Mouse (Mus musculus): ENCODE results near the gene Ifit2.

Gene Ifit2

DNA sequence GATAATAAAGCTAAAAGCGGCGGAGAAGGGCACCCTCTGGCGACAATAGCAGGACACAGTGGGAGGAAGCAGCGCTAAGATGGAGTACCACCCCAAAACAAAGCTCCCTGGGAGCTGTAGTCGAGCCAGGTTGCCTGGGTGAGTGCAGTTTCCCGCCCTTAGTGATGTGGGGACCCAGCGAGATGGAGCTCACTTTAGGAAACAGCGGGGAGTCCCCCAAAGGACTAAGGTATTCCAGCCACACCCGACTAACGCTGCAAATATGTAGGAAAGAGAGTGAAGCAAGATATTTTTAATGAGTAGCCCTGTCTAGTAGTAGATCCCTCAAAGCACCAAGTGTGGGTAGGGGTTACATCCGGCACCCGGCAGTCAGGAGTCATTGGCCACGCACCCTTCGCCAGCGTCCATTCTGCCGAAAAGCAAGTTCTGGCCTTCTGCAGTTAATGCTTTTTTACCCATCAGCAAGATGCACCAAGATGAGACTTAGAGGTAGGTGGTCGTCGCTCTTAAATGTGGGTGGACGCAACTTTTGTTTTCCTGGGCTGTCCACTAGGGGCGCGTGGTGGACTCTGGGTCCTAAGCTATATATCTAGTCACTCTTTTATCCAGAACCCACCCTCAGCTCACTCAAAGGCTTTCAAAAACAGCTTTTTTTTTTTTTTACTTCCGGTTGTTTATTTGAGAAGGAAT is at the start of gene Ifit2:
Gene Ifit2 (plus strand): TSS at position 161 of the 690 bp plus-strand sequence.
- peak; percentile 76 for DNase-seq (ENCODE audit: low read depth, low spot score)

DNA sequence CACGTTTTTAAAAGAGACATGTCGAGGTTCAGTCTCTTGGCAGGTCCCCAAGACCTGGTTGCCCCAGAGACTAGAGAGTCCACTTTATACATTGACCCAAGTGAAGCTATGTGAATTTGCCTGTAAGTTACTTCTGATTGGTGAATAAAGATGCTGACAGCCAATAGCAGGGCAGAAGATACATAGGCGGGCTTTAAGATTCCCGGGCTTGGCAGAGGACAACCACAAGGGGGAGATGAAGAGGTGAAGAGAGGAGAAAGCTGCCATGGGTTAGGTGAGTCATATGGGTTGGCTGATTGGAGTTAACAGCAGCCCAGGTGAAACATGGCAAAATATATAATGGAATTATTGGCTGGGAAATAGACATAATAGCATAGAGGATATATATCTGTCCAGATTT is 49.7 kb upstream of the Ifit2 start:
- peak; percentile 33 for DNase-seq (ENCODE audit: low read depth, low spot score)

DNA sequence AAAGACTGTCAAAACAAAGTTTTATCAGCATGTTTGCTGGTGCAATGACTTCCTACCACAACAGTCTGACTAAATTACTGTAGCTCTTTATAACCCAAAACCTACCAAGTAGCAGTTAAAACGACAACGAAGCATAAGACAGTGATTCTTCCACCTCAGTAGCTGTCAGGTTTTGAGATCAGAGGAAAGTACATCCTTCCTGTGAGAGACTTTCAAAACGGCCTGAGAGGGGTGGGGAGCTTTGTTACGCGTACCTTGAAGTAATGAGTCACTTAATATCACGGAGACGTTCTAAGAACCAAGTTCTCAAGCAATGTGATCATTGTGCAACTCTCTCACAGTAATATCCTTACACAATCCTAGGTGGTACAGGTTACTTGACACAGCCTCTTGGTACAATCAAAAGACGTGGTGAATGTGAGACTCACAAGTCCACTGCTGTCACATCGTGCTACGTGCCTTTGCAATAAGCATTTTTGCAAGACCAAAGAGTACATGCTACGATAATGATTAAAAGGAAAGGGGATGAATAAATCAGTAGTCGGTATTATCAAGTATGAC is 45.3 kb upstream of the Ifit2 start:
- no peak for DNase-seq (ENCODE audit: low read depth, low spot score)

DNA sequence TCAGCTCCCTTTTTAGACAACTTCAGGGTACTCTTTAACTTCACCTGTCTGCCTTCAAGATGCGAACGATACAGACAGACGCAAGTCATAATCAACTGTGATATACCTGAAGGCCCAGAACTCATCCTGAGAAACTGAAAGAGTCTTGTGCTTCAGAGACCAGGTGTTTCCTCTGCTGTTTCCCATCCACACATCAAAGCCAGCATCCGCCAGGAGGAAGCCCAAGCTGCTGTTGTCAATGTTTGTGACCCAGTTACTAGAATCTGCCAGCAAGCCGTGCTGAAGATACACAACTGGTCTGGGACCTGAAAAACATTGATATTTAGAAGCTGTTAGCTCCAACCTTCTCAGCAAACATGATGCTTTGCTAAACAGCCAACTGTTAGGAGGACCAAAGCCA is 39.8 kb upstream of the Ifit2 start:
- no peak for DNase-seq (ENCODE audit: low read depth, low spot score)

DNA sequence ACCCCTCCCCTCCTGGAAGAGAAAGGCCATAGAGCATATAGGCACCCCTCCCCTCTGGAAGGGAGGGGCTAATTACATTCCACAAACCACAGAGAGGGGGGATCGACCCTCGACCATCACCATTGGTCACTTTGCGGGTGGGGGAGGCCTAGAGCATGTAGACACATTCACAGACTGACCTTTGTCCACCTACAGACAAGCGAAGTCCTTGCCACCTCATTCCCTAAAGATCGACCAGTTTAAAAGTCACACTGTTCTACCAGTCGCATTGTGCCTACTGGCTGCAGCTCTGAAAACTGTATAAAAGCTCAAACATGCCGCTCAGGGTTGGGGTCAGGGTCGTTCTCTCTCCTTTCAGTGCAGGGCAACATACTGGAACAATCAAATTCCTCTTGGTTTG is 39.0 kb upstream of the Ifit2 start:
- DNase-seq (ENCODE audit: low read depth, low spot score) = no peak

DNA sequence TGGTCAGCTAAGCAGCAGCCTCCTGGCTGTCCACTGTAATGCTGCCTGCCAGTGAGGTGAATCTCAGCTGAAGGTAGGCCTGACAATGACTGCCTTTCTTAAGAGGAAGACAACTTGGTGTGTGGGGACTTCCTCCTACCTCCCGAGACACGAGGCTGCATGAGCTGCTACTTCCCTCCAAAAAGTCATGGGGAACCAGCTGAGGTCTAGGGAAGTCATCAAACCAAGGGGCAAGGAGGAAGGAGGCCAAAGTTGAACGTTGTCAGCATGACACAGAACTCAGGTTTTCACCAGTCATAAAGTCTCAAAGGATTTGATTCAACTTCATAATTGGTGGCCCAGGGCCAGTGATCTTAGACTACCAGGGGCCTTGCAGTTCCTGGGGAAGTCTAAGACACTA is 34.8 kb upstream of the Ifit2 start:
- no peak for DNase-seq (ENCODE audit: low read depth, low spot score)

DNA sequence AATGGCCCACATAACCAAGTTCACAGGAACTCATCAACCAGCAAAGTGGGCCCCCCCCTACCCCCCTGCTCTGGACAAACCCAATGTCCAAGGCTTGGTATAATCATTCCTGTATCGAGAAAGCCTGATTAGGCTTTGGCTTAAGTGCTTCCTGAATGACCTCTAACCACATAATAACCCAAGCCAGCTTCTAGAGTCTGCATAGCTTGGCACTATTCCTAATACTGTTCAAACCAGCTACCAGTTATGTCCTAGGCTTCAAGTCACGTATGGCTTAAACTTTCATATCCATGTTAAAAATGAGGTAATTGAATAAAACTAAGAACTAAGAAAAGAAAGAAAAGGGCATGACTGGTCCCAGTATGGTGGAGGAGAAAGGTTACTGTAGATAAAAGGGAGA is 34.1 kb upstream of the Ifit2 start:
- DNase-seq (ENCODE audit: low read depth, low spot score) = no peak

DNA sequence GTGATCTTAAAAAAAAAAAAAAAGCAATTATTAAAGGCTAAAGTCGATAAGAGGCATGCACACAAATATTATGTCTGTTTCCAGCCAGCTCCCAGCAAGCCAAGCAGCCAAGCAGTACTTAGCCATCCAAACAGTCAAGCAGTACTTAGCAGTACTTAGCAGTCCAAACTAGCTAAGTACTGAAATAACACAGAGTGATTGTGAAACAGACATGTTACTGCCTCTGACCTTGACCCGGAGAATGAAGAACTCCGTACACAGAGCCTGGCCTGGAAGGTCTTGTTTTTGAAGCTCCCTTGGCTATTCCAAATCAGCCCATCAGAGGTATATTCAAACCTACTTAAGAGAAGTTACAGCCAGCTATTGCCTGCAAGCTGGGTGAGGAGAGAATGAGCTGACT is 33.3 kb upstream of the Ifit2 start:
- DNase-seq (ENCODE audit: low read depth, low spot score) = no peak

DNA sequence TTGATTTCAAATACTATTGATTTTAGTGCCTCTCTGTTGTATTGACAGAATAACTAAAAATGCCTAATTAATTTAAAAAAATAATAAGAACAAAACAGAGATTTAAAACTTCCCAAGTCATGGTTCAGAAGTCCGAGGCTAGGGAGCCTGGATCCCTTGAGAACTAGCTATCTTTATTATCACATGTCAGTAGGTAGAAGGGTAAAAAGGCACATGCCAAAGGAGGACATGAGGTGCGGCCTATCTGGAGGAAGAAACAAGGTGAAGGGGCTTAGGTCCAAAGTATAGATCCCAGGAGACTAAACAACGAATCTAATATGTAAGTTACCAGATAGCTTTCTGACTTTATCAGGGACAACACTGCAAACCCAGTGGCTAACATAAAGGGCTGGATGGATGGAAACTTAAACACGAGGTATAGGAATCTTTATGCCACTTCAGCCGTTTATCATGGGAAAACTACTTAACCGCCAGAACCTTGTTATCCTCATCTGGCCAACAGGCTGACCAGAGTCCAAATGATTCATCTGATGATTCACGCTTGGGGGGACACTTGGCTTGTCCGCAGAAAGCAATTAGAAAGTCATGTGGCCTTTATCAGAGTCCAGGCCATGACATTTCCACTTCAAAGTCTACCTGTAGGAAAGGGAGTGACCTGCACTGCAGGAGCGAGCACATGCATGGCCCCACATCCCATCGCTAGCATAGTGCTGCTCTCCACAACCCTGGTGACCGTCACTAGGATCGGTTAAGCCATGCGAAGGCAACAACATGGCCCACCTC is 32.5 kb upstream of the Ifit2 start:
- no peak for DNase-seq (ENCODE audit: low read depth, low spot score)

DNA sequence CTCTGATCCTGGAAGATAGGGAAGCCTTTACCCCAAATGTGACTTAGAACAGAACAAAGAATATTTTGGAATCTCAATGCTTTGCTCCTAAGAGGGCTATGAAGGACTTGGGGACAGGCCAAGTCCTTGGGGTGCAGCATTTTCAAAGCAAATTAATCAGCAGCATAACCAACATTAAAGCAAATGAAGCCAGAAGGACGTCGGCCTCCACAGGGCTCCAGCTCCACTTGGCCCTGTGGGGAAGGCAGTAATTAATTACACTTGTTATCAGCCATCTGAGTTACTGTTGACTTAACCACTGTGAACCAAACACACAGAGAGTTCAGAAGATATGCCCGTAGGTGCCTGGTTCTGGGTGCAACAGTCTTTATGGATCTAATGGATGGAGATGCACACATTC is 31.7 kb upstream of the Ifit2 start:
- no peak for DNase-seq (ENCODE audit: low read depth, low spot score)

DNA sequence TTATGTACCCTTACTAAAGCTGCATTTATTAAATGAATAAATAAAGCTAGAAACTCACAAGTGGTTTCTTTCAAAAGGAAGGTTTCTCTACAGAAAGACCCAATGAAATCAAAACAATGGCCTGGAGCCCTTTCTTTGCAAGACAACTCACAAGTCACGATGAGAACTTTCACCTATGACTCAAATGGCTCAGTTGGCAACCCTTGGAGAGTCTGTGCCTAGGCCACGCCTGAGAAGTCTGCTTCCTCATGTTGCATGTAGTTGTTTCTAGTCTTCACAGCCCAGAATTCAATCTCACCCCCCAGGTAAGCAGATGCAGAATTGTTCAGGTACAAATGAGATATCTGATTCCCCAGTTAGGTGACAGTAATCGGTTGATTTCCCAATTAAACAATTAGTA is 30.8 kb upstream of the Ifit2 start:
- no peak for DNase-seq (ENCODE audit: low read depth, low spot score)

DNA sequence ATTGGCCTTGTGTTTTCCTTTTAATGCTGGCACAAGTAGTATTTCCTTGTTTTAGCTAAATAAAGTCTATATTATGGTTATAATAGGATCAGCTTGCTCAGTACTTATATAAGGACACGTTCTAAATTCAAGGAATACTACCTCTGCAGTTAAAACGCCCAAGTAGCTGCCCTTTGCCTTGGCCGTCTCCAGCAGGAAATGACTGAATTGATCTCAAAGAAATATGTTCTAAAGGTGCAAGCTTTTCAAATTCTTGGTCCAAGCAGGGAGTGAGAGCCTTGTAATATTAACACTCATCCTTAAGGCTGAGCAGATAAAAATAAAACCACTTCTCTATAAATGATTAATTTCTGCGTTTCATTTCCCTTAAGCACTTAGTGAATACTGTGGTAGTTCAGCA is 30.4 kb upstream of the Ifit2 start:
- no peak for DNase-seq (ENCODE audit: low read depth, low spot score)

DNA sequence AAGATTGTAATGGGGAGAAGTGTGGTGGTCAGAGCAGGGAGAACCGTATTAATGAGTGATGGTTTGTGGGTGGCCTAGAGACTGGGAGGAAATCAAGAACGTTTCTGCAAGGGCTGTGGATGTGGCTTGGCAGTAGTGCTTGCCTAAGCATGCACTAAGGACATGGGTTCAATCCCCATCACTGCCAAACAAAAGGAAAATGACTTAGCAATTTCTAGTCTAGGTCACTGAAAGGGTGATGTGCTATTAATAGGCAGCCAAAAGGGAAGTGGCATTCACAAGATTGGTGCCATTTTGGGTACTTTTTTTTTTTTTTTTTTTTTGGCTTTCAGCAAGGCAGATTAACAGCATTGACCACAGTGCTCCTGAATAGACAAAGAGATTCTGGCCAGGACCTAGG is 29.1 kb upstream of the Ifit2 start:
- no peak for DNase-seq (ENCODE audit: low read depth, low spot score)

DNA sequence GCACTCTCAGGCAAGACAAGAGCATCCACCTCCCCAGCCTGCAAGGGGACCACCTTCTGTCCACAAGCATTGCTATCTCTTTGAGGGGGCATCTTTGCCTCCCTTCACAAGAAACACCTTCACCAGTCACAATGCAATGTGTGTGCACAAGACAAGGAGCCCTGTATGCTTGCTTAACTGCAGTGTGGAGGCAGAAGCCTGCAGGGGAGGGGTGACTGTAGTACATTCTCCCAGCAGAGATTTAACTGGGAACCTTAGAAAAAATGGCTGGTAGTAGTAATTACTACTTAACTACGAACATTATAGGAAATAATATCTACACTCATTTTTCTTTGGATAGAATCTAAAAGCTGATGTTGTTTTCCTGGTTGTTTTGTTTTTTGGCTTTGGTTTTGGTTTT is 28.5 kb upstream of the Ifit2 start:
- DNase-seq (ENCODE audit: low read depth, low spot score) = no peak

DNA sequence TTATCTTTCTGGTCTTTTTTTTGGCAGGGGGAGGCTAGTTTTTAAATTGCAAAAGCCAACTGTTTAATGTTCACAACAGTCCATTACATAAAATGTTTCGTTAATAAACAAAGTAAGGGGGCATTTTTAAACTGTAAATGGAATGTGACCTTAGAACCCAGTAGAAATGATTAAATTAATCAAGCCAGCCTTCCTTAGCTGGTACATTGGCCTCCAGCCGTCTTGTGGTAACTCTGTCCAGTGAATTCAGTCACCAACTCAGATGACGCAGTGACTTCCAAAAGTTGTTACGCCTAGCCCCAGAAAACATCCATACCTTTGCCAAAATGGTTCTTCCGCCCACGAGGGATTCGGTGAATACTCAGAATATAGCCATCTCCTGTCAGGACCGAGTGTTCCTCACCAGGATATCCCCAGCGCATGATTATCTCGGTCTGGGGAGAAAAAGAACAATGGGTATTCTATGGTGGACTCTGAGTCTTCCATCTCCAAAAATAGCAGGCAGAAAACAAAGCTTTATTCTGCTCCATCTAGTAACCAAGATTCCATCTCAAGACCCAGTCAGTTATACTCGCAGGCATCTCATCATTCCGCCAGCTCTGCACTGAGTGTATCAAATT is 27.3 kb upstream of the Ifit2 start:
- DNase-seq (ENCODE audit: low read depth, low spot score) = no peak

DNA sequence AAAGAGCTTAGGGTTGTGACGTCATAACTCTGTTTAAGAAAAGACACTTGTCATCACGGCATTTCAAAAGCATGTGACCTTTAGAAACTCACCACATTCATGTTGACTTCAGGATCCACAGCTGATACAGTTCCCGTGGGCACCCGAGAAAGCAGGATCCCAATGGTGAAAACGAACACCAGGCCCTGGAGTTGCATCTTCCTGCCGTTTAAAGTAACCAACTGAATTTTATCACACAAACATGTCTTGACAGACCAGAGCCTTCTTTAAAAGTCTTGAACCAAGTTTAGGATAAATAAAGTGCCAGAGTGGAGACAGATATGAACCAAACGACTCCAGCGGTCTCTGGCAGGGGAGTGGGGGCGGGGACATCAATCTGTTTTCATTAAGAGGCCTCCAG is 25.8 kb upstream of the Ifit2 start:
- DNase-seq (ENCODE audit: low read depth, low spot score) = no peak

DNA sequence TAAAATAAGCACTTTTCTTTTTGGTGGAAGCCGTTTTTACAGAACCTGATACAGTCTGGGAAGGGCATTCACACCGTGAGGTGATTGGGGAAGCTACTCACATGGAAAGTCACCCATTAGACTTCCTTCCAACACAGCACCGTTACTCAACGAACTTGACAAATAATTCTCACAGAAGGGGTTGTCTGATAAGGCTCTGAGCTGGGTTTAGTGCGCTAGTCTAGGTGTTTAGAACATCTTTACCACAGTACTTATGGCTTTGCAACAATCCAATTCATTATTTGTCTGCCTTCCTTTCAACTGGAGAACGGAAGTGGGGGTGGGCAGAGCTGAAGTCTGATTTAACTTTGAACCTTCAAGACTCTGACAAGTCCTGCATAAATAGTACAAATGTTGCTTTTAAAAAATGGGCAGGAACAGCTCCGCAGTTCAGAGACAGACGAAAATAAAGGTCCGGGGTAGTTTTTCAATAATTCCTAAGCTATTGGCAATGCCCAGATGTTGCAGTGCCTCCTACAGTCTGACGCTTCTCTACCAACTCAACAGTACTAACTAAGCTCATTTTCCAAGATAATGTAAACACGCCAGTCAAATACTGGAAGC is 24.1 kb upstream of the Ifit2 start:
- no peak for DNase-seq (ENCODE audit: low read depth, low spot score)

DNA sequence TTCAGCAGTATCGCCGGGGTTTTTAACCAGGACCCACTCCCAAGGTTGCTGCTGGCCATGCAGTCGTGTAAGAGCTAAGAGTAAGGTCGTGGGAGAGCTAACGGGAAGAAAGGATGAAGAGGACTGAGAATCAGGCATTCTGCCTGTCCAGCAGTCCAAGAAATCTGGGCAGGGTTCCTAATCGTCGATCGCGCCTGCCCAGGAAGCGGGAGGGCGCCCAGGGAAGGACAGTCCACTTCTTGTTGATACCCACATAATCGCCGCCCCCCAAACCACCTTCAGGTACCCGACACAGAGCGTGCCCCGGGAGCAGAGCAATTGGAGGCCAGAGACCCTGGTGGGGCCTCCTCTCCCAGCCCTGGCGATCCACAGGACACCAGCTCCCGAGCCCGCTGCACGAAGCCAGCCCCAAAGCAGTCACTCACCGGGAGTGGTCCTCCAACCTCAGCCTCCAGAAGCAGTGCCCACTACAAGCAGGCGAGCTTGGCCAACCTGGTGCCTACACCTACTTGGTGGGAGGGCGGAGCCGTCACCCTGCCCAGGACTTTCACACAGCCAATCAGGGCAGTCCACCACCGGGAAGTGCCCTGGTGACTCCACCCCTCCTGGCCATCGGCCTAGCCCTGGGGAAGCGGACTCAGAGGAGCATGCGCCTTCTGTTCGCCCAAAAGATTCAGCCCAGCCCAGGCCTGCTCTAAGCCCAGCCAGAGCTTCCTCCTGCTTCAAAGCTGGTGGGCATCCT is 23.4 kb upstream of the Ifit2 start, which contains the start of gene Lipa:
Gene Lipa (minus strand): TSS at position 534 of the 742 bp plus-strand sequence.
- peak; percentile 93 for DNase-seq (ENCODE audit: low read depth, low spot score)

DNA sequence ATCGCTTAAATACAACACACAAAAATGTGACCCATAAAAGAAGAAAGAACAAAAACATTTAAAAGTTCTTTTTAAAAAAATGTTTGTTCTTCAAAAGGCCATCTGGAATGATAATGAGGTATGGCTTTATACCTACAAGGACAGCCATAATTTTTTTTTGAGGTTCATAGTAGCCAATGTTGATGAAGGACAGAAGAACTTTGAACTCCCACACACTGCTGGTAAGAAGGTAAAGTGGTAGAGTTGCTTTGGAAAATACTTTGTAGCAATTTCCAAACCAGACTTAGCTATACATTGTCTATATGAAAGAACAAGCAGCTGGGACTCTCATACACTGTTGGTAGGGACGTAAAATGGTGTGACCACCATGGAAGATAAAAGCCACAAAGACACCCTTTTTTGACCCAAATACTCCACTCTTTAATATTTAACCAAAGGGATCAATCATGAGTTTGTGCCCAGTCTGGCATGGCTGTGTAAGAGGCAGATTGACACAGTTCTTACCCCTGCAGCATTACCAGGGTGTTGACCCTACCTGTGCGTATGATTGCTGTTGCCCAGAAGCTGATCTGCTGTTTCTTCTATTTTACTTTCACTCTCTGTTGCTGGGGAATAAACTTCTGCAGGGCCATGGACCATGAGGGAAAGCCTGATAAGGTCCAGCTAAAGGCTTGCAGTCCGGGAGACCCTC is 18.3 kb upstream of the Ifit2 start:
- no peak for DNase-seq (ENCODE audit: low read depth, low spot score)

DNA sequence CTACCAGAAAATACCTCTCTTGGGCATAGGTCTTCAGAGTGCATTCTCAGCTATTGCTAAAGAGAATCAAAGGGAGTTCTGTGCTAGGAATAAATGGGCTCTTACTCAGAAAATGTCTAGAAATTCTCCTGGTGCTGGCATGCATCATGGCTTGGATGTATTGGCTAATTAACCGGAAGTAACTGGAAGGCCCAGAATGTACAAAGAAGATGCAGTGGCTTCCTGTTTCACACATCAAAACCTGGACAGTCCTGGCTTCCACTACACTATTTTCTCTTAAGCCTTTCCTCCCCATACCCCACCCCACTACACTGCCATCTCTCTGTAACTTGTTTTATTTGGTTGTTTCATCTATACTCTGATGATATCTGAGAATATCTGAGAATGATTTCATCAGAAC is 11.1 kb upstream of the Ifit2 start:
- no peak for DNase-seq (ENCODE audit: low read depth, low spot score)

DNA sequence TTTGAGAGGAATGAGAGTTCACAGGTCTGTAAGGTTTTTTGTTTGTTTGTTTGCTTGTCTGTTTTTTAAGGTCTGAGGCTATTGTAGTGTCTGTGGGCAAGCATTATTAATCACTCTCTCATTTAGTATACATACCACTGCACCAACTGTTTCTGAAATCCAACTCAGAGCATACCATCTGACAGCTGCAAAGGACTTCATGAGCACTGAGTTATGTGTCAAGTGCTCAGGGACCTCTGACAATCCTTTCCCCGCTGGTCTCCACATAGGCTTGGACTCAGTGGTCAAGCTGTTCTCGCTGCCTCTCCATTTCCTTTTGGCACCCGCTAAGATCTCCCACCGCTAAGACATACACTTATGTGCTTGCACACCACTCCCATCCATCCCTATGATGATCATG is 4.3 kb upstream of the Ifit2 start:
- DNase-seq (ENCODE audit: low read depth, low spot score) = no peak

All from skeletal muscle tissue, adult 2 months (tissue).